Mouse (Mus musculus) small intestine, adult 2 months (tissue): ENCODE measurements around the gene Trove2. TPM values are rescaled to one million over a fixed set of nuclear protein-coding genes. Genes with fewer than 3 reads are reported as not detected.
A peak's percentile ranks its signal among the peaks of the same experiment; 100 is the strongest.

Experiments used
- H3K27ac ChIP-seq: fragments of 200-500 bp; 2 replicates; pipeline ENCODE4 v1.5.1; 2012; ENCODE audit warnings: low read depth, low read length, control low read depth, inconsistent platforms; ENCODE audit not compliant: insufficient read depth
- H3K27me3 ChIP-seq: fragments of 200-500 bp; 2 replicates; pipeline ENCODE4 v1.6.1; 2012; ENCODE audit warnings: mild to moderate bottlenecking, moderate library complexity, low read length, inconsistent platforms; ENCODE audit not compliant: control insufficient read depth, insufficient read depth
- H3K36me3 ChIP-seq: fragments of 200-500 bp; 2 replicates; pipeline ENCODE4 v1.6.1; 2012; ENCODE audit warnings: mild to moderate bottlenecking, low read length, control low read depth, inconsistent platforms; ENCODE audit not compliant: control insufficient read depth, insufficient read depth
- H3K4me1 ChIP-seq: fragments of 200-500 bp; 2 replicates; pipeline ENCODE4 v1.6.1; 2012; ENCODE audit warnings: low read length, inconsistent platforms, mixed read lengths; ENCODE audit not compliant: control insufficient read depth, insufficient read depth, insufficient read length
- H3K4me3 ChIP-seq: fragments of 200-500 bp; 2 replicates; pipeline ENCODE4 v1.5.1; 2012; ENCODE audit warnings: low read depth, mild to moderate bottlenecking, control low read depth, inconsistent platforms, low read length, moderate library complexity
- CTCF ChIP-seq: fragments of 200-500 bp; IDR thresholded peaks from 2 replicates; pipeline ENCODE4 v1.5.1; 2012; ENCODE audit warnings: low read depth, mild to moderate bottlenecking, control low read depth, inconsistent platforms, low read length, moderate library complexity, mixed read lengths; ENCODE audit not compliant: insufficient replicate concordance, insufficient read length; ENCODE audit errors: extremely low read depth
- POLR2A ChIP-seq: fragments of 200-500 bp; IDR thresholded peaks from 2 replicates; pipeline ENCODE4 v1.6.1; 2012; ENCODE audit warnings: low read depth, mild to moderate bottlenecking, control low read depth, inconsistent platforms, low read length, moderate library complexity
- WGBS: fragments of 180-500 bp; shearing (Covaris S2); methylation state at CpG from one replicate; pipeline ENCODE4 v1.1.7; 2018; 5-methylcytosine and 5-hydroxymethylcytosine counted together
- polyA plus RNA-seq: library from polyadenylated mRNA; depleted of rRNA; stranded (reverse); fragments of >200 nt; gene quantifications from 2 replicates; pipeline ENCODE4 v1.2.3, GENCODE M21; 2012

Gene Trove2
- polyA plus RNA-seq, 1 experiment, result 0.08 TPM

DNA sequence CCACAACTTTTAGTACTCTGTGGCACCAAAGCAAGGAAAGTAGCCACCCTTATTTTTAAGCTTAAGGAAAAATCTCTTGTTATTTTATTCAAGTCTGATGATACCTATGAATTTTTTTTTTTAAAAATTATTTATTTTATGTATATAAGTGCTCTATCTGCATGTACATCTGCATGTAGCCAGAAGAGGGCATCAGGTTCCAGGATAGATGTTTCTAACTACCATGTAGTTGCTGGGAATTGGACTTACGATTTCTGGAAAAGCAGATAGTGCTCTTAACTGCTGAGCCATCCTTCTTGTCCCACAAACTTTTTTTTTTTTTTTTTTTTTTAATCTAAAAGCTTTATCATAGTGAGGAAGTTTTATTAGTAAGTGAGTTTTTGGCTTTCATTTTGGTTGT lies 12.4 kb downstream of the Trove2 start:
- no peak overlapping the region for H3K4me3 ChIP-seq
- 76% methylated on average over 1 of the region's 1 CpGs for WGBS
- no peak for TF ChIP-seq CTCF
- TF ChIP-seq POLR2A, result no peak
- no peaks in the 10 kb centered on the region for H3K27me3 ChIP-seq
- no peaks in the 10 kb centered on the region for H3K4me1 ChIP-seq
- H3K36me3 ChIP-seq, result peaks cover 3% of the 10 kb centered on the region; the same call in 1 of the 2 replicates
- H3K27ac ChIP-seq, result no peak overlapping the region

GRCm38 (mm10) chr1:143762159-143762558 lies 14.7 kb downstream of the Trove2 start:
- WGBS, result 77% methylated on average over 8 of the region's 8 CpGs

GRCm38 (mm10) chr1:143745871-143746270 lies 31.0 kb downstream of the Trove2 start:
- peaks cover 27% of the 10 kb centered on the region for H3K36me3 ChIP-seq
- TF ChIP-seq CTCF (no peak), POLR2A (no peak)
- no peak overlapping the region for H3K27ac ChIP-seq
- 88% methylated on average over 10 of the region's 10 CpGs for WGBS
- H3K4me3 ChIP-seq, result no peak overlapping the region
- no peaks in the 10 kb centered on the region for H3K27me3 ChIP-seq
- H3K4me1 ChIP-seq, result no peaks in the 10 kb centered on the region

More at GRCm38 (mm10) chr1:143762159-143762558, 14.7 kb downstream of the Trove2 start:
- Histone ChIP-seq H3K4me1 (no peaks in the 10 kb centered on the region), H3K27ac (no peak overlapping the region), H3K4me3 (no peak overlapping the region), H3K27me3 (no peaks in the 10 kb centered on the region), H3K36me3 (peaks cover 6% of the 10 kb centered on the region)
- TF ChIP-seq POLR2A, result no peak
- TF ChIP-seq CTCF, result no peak

DNA sequence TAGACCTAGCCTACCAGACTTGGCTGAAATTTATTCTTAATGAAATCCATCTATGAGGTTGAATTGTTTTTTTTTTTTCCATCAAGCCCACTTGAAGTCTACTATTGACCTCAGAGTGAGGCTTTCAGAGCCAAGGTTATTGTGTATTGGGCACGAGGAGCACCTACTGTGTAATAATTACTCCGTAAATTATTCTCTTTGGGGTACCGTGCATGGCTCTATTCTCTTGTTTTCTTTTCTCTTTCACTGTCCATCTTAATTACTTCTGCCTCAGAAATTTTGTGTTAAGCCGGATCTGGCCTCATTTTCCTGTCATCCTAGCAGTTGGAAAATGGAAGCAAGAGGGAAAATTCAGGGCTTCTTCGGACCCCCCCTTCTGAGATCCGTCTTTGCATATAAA lies 34.7 kb downstream of the Trove2 start:
- no peak overlapping the region for H3K4me3 ChIP-seq
- no peaks in the 10 kb centered on the region for H3K27me3 ChIP-seq
- peaks cover 23% of the 10 kb centered on the region for H3K36me3 ChIP-seq
- no peak overlapping the region for H3K27ac ChIP-seq
- WGBS, result 94% methylated on average over 6 of the region's 6 CpGs
- H3K4me1 ChIP-seq, result peaks cover 2% of the 10 kb centered on the region; the same call in 1 of the 2 replicates
- no peak for TF ChIP-seq POLR2A
- TF ChIP-seq CTCF, result no peak

DNA sequence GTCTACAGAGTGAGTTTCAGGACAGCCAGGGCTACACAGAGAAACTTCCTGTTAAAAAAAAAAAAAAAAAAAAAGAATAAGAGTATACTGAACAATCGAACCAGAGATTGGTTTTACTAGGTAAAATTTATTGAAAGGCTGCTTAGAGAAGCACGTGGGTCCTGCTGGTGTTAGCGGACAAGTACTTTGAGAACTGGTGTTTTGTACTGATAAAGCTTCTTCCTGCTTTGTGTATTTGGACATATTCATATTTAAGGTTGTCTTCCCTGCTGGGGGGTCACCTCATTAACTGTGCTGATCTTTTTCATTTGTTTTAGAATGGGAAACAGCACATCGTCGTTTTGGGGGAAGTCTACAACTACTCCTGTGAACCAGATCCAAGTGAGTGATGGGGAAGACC lies 35.5 kb downstream of the Trove2 start:
- TF ChIP-seq CTCF (no peak), POLR2A (no peak)
- no peak overlapping the region for H3K27ac ChIP-seq

DNA sequence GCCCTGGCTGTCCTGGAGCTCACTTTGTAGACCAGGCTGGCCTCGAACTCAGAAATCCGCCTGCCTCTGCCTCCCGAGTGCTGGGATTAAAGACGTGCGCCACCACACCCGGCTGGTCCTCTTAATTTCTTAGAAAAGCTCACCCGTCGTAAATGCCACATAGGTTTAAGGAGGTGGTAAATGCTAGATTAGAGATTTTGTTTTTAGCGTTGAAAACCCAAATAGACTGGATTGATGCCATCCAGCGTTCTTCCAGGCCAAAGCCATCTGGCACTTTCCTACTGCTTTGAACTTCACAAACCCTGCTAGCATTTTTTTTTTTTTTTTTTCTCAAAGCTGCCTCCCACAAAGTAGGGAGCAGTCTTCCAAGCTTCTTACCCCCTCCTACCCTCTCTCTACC lies 36.3 kb downstream of the Trove2 start:
- no peak overlapping the region for H3K27ac ChIP-seq
- H3K4me3 ChIP-seq, result no peak overlapping the region
- H3K27me3 ChIP-seq, result no peaks in the 10 kb centered on the region
- peaks cover 2% of the 10 kb centered on the region; the same call in 1 of the 2 replicates for H3K4me1 ChIP-seq
- peaks cover 13% of the 10 kb centered on the region for H3K36me3 ChIP-seq
- 79% methylated on average over 10 of the region's 10 CpGs for WGBS
- TF ChIP-seq POLR2A, result no peak
- no peak for TF ChIP-seq CTCF

More for the DNA sequence above, 35.5 kb downstream of the Trove2 start:
- H3K4me1 ChIP-seq, result peaks cover 2% of the 10 kb centered on the region; the same call in 1 of the 2 replicates
- H3K27me3 ChIP-seq, result no peaks in the 10 kb centered on the region
- H3K36me3 ChIP-seq, result peaks cover 20% of the 10 kb centered on the region
- no peak overlapping the region for H3K4me3 ChIP-seq
- WGBS, result 86% methylated on average over 5 of the region's 5 CpGs

- TF ChIP-seq POLR2A, result peak; percentile 15; the same call in 1 of the 2 replicates
- TF ChIP-seq CTCF, result peak; percentile 21; the same call in 1 of the 2 replicates
Observed at GRCm38 (mm10) chr1:143739361-143740350, 37.2 kb downstream of the Trove2 start.

More at GRCm38 (mm10) chr1:143739361-143740350, 37.2 kb downstream of the Trove2 start:
- Histone ChIP-seq H3K4me1 (peaks cover 2% of the 10 kb centered on the region; the same call in 1 of the 2 replicates), H3K27ac (peak overlapping the region; percentile 64), H3K4me3 (peak overlapping the region; percentile 94), H3K36me3 (peaks cover 9% of the 10 kb centered on the region), H3K27me3 (no peaks in the 10 kb centered on the region)
- under 1% methylated on average over 71 of the region's 71 CpGs for WGBS
